Mouse (Mus musculus) liver, adult 2 months (tissue): ENCODE measurements around the gene Cnbd2.

Experiments
- CTCF ChIP-seq: fragments of 200-500 bp; IDR thresholded peaks from 2 replicates; pipeline ENCODE4 v1.5.1; 2011; ENCODE audit warnings: low read depth, low read length, control low read depth
- POLR2A ChIP-seq: fragments of 200-500 bp; IDR thresholded peaks from 2 replicates; pipeline ENCODE4 v1.6.1; 2011; ENCODE audit warnings: low read length, control low read depth; ENCODE audit not compliant: insufficient read depth; ENCODE audit errors: extremely low read depth

- TF ChIP-seq CTCF (no peak), POLR2A (no peak)
Measured at GRCm38 (mm10) chr2:156376956-156377355, 64.9 kb downstream of the Cnbd2 start.
